Mouse (Mus musculus) right cerebral cortex, postnatal 25 days (tissue): ENCODE measurements around the gene Slx4ip.

Source experiments
- DNase-seq: peaks from one replicate; pipeline ENCODE4 v3.0.0; 2022

Gene Slx4ip

GRCm38 (mm10) chr2:137107946-137108345 is 216.9 kb downstream of the Slx4ip start:
- DNase-seq = no peak

DNA sequence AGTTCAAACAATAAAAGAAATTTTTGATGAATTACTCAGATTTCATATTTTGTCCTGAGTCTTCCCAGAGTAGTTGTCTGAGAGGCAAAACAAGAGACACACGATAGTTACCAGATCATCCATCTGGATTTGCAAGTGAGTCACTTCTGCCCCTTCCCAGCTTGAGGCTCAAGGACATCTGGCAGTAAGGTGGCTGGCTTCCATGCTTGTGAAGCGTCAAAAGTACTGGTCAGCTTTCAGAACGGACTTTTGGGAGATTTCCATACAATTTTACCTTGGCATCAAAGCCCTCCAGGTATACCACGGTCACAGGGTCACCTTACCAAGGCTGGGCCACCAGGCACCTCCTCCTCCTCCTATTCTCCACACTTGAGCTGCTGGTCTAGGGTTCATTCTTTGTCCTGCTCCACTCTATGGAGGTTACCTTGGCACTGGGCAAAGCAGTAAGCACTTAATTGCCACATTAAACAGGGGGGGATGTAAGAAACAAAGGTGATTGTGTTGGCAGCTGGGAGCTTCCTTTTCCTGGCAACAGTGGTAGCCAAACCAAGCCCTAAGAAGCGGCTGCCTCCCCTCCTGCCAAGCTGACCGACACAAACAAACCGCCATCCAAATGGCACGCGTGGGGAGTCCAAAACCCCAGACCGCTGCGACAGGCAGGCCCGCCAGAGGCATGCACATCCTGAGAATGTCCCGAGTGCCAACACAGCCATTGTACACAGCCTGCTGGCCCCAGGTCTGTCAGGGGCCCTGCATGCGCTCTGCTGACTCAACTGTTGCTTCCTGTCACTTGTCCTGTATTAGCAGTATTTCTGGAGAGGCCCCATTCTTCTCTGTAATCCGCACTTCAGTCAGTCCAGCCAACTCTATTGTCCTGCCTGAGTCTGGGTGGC is 218.5 kb downstream of the Slx4ip start:
- DNase-seq = no peak

- DNase-seq = no peak
Observed at GRCm38 (mm10) chr2:137110214-137110898, 219.3 kb downstream of the Slx4ip start.

- no peak for DNase-seq
Observed at GRCm38 (mm10) chr2:137113288-137114061, 222.5 kb downstream of the Slx4ip start.

DNA sequence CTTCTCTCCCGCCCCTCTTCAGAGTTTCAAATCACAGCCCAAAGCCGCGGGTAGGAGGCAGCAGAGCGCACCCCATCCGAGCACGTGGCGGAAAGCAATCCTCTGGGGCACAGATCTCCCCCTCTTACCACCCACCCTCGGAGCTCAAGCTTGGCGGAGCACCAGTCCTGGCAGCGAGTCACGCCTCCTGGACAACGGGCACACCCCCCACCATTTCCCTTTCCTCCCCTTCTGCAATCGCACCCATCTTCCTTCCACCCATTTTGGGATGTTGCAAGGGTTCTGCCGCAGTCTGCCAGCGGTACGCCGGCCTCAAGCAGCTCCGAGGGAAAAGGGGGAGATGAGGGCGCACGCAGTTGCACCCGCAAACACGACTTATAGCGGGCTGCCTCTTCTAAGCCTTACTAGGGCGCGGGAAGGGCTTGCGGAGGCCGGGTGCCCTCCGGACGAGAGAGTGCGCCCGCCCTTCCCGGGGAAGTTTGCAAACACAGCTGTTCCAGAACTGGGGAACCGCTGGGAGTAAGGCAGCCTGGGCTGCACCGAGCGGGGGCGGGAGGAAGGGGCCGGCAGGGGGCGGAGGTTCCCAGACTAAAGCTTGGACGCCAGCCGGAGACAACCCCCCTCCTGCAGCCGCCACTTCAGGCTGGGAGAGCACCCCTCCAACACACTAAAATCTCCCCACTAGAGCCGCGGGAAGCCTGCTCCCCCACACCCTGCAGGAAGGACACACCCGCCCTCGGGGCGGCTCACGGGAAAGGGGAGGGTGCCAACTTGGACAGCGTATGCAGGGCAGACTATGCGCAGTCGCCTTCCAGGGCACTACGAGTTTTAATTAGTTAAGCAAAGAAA is 223.5 kb downstream of the Slx4ip start:
- DNase-seq = peak; percentile 71

DNA sequence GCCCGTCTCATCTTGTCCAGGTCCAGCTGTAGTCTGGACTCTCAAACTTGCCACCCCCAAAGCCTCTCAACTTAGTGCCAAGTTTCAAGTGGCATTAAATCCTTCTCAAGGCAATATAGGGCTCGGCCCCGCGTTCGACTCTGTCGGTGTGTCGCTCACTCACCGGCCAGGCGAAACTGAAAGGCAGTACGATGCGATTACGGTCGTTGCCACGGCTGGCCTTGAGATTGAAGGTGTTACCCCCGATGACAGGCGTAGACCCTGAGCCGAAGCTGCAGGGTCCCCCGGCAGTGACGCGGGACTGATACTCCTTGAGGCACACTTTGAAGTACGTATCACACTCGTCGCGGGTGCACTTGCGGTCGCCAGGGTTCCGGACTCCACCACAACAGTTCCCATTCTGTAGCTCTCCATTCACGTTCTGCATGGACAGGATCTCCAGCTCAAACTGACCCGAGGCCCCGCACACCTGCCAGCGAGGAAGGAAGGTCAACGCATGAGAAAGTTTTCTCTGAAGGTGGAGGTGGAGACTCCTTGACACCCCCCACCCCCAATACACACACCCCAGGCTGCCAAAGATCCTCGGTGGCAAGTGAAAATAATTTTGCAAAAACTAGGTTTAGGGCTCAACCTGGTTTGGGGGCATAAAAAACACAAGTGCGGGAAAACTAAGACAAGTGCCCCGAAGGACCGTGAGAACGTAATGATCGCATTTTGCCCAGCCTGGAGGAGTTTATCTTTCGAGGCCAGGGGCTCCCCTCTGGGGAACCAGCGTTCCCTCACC is 224.4 kb downstream of the Slx4ip start:
- peak; percentile 11 for DNase-seq

DNA sequence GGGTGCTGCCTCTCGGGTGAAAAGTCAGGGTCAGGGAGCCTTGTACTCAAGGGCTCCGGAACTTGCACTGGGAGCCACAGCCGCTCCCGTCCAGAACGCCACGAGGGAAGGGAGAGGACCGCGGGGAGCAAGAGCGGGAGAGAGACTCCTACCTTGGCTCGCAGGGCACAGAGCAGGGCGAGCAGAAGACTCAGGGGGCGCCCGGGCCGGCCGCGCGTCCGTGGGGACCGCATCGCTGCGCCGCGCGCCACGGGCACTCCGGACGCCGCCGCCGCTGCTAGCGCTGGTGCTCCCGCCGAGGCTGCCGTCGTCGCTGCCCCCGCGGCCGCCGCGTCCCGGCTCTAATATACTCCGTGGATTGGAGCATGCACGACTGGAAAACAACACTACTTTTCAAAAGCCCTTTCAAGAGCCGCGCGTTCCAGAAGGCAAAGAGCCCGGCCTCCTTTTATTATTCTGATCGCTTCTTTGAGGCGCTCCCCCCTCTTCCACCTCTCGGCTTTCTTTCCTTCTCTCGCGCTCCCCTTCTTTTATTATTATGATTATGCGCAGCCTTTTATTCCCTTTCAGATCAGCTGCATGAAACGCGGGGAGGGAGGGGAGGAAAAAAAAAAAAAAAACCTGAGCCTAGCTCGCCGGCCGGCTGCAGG is 225.1 kb downstream of the Slx4ip start, which contains the start of gene Jag1:
Gene Jag1, minus strand, starts transcription at position 620 of the 650 bp plus-strand sequence.
- DNase-seq = peak; percentile 36

- DNase-seq = peak; percentile 62
Observed at GRCm38 (mm10) chr2:137116675-137117320, 225.8 kb downstream of the Slx4ip start.

DNA sequence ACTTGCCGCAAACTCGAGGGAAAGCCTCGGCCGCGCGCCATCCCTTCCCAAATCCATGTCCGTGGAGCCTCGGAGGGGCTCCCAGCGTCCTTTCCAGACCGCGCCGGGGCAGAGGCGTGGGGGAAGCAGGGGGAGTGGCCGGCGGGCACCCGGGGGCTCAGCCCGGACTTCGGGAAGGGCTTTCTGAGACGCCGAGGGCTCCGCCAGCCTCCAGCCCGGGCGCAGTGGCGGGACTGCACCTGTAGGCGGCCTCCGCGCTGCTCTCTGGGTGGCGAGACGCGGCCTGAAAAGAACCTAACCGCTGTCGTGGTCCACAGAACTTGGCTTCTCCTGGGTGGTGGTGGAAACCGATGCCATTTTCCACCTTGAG is 226.3 kb downstream of the Slx4ip start:
- DNase-seq = peak; percentile 56
